Mouse (Mus musculus): ENCODE data around the gene Tex19.2. TPM values are rescaled to one million over a fixed set of nuclear protein-coding genes. Genes with fewer than 3 reads are reported as not detected.
"Not testable (repeated sequence)": the region's sequence is repeated elsewhere in the genome, so short reads cannot be mapped to it uniquely, and the experiment has no call there.

Gene Tex19.2
- polyA plus RNA-seq, 1 experiment = not detected

GRCm38 (mm10) chr11:121108061-121108460, 10.4 kb downstream of the Tex19.2 start:
- Histone ChIP-seq H3K9me3 (replicated peaks; ENCODE audit: control insufficient read depth, insufficient read depth, low read length, poor library complexity, severe bottlenecking) (no peaks in the 10 kb centered on the region), H3K27ac (ENCODE audit: insufficient read depth, low read length) (no peak overlapping the region), H3K27me3 (ENCODE audit: control insufficient read depth, insufficient read depth, low read length, poor library complexity, severe bottlenecking) (no peaks in the 10 kb centered on the region), H3K4me1 (ENCODE audit: control insufficient read depth, insufficient read depth, low read length) (no peaks in the 10 kb centered on the region), H3K36me3 (ENCODE audit: control insufficient read depth, insufficient read depth, low read length, poor library complexity, severe bottlenecking) (no peaks in the 10 kb centered on the region), H3K4me3 (ENCODE audit: low read depth, low read length) (no peak overlapping the region), H3K9ac (ENCODE audit: low read depth, poor library complexity, severe bottlenecking) (no peak overlapping the region)
- TF ChIP-seq EP300 (IDR thresholded peaks at IDR 0.05; ENCODE audit: insufficient read depth, low read depth, low read length) = no peak
- TF ChIP-seq POLR2A (IDR thresholded peaks at IDR 0.05; ENCODE audit: insufficient read depth, low read length) = no peak
- no peak for TF ChIP-seq CTCF (IDR thresholded peaks at IDR 0.05; ENCODE audit: low read depth, low read length)

- not testable (repeated sequence) for H3K27ac ChIP-seq (ENCODE audit: insufficient read depth, low read length); H3K27me3 ChIP-seq (ENCODE audit: control insufficient read depth, insufficient read depth, low read length, poor library complexity, severe bottlenecking); H3K4me1 ChIP-seq (ENCODE audit: control insufficient read depth, insufficient read depth, low read length); H3K9ac ChIP-seq (ENCODE audit: low read depth, poor library complexity, severe bottlenecking); H3K4me3 ChIP-seq (ENCODE audit: low read depth, low read length); H3K9me3 ChIP-seq (replicated peaks; ENCODE audit: control insufficient read depth, insufficient read depth, low read length, poor library complexity, severe bottlenecking); H3K36me3 ChIP-seq (ENCODE audit: control insufficient read depth, insufficient read depth, low read length, poor library complexity, severe bottlenecking)
Observed at GRCm38 (mm10) chr11:121107242-121107641, 11.2 kb downstream of the Tex19.2 start.

- no peak overlapping the region for H3K4me3 ChIP-seq (ENCODE audit: low read depth, low read length)
- no peaks in the 10 kb centered on the region for H3K4me1 ChIP-seq (ENCODE audit: control insufficient read depth, insufficient read depth, low read length)
- H3K9me3 ChIP-seq (replicated peaks; ENCODE audit: control insufficient read depth, insufficient read depth, low read length, poor library complexity, severe bottlenecking) = no peaks in the 10 kb centered on the region
- no peak for TF ChIP-seq EP300 (IDR thresholded peaks at IDR 0.05; ENCODE audit: insufficient read depth, low read depth, low read length)
- no peak for TF ChIP-seq CTCF (IDR thresholded peaks at IDR 0.05; ENCODE audit: low read depth, low read length)
- TF ChIP-seq POLR2A (IDR thresholded peaks at IDR 0.05; ENCODE audit: insufficient read depth, low read length) = no peak
- no peaks in the 10 kb centered on the region for H3K27me3 ChIP-seq (ENCODE audit: control insufficient read depth, insufficient read depth, low read length, poor library complexity, severe bottlenecking)
- H3K9ac ChIP-seq (ENCODE audit: low read depth, poor library complexity, severe bottlenecking) = no peak overlapping the region
- H3K27ac ChIP-seq (ENCODE audit: insufficient read depth, low read length) = no peak overlapping the region
- no peaks in the 10 kb centered on the region for H3K36me3 ChIP-seq (ENCODE audit: control insufficient read depth, insufficient read depth, low read length, poor library complexity, severe bottlenecking)
Observed at GRCm38 (mm10) chr11:121101124-121101805, 17.2 kb downstream of the Tex19.2 start.

- Histone ChIP-seq H3K9me3 (replicated peaks; ENCODE audit: control insufficient read depth, insufficient read depth, low read length, poor library complexity, severe bottlenecking) (no peaks in the 10 kb centered on the region), H3K36me3 (ENCODE audit: control insufficient read depth, insufficient read depth, low read length, poor library complexity, severe bottlenecking) (no peaks in the 10 kb centered on the region), H3K27ac (ENCODE audit: insufficient read depth, low read length) (no peak overlapping the region), H3K27me3 (ENCODE audit: control insufficient read depth, insufficient read depth, low read length, poor library complexity, severe bottlenecking) (no peaks in the 10 kb centered on the region), H3K4me3 (ENCODE audit: low read depth, low read length) (no peak overlapping the region), H3K4me1 (ENCODE audit: control insufficient read depth, insufficient read depth, low read length) (no peaks in the 10 kb centered on the region), H3K9ac (ENCODE audit: low read depth, poor library complexity, severe bottlenecking) (no peak overlapping the region)
- TF ChIP-seq POLR2A (IDR thresholded peaks at IDR 0.05; ENCODE audit: insufficient read depth, low read length) (no peak), CTCF (IDR thresholded peaks at IDR 0.05; ENCODE audit: low read depth, low read length) (no peak), EP300 (IDR thresholded peaks at IDR 0.05; ENCODE audit: insufficient read depth, low read depth, low read length) (no peak)
Observed at GRCm38 (mm10) chr11:121100692-121101091, 17.8 kb downstream of the Tex19.2 start.

- H3K4me1 ChIP-seq (ENCODE audit: control insufficient read depth, insufficient read depth, low read length) = no peaks in the 10 kb centered on the region
- TF ChIP-seq EP300 (IDR thresholded peaks at IDR 0.05; ENCODE audit: insufficient read depth, low read depth, low read length) (no peak), POLR2A (IDR thresholded peaks at IDR 0.05; ENCODE audit: insufficient read depth, low read length) (no peak), CTCF (IDR thresholded peaks at IDR 0.05; ENCODE audit: low read depth, low read length) (no peak)
Observed at GRCm38 (mm10) chr11:121099762-121100161, 18.7 kb downstream of the Tex19.2 start.

GRCm38 (mm10) chr11:121092606-121093585, 25.6 kb downstream of the Tex19.2 start:
- no peaks in the 10 kb centered on the region for H3K9me3 ChIP-seq (replicated peaks; ENCODE audit: control insufficient read depth, insufficient read depth, low read length, poor library complexity, severe bottlenecking)
- TF ChIP-seq CTCF (IDR thresholded peaks at IDR 0.05; ENCODE audit: low read depth, low read length) (no peak), EP300 (IDR thresholded peaks at IDR 0.05; ENCODE audit: insufficient read depth, low read depth, low read length) (no peak), POLR2A (IDR thresholded peaks at IDR 0.05; ENCODE audit: insufficient read depth, low read length) (no peak)

More at GRCm38 (mm10) chr11:121099762-121100161, 18.7 kb downstream of the Tex19.2 start:
- Histone ChIP-seq H3K9ac (ENCODE audit: low read depth, poor library complexity, severe bottlenecking) (no peak overlapping the region), H3K27ac (ENCODE audit: insufficient read depth, low read length) (no peak overlapping the region), H3K4me3 (ENCODE audit: low read depth, low read length) (no peak overlapping the region), H3K36me3 (ENCODE audit: control insufficient read depth, insufficient read depth, low read length, poor library complexity, severe bottlenecking) (no peaks in the 10 kb centered on the region), H3K9me3 (replicated peaks; ENCODE audit: control insufficient read depth, insufficient read depth, low read length, poor library complexity, severe bottlenecking) (no peaks in the 10 kb centered on the region), H3K27me3 (ENCODE audit: control insufficient read depth, insufficient read depth, low read length, poor library complexity, severe bottlenecking) (no peaks in the 10 kb centered on the region)

More at GRCm38 (mm10) chr11:121092606-121093585, 25.6 kb downstream of the Tex19.2 start:
- Histone ChIP-seq H3K27me3 (ENCODE audit: control insufficient read depth, insufficient read depth, low read length, poor library complexity, severe bottlenecking) (no peaks in the 10 kb centered on the region), H3K9ac (ENCODE audit: low read depth, poor library complexity, severe bottlenecking) (no peak overlapping the region), H3K4me3 (ENCODE audit: low read depth, low read length) (no peak overlapping the region), H3K27ac (ENCODE audit: insufficient read depth, low read length) (no peak overlapping the region), H3K36me3 (ENCODE audit: control insufficient read depth, insufficient read depth, low read length, poor library complexity, severe bottlenecking) (no peaks in the 10 kb centered on the region), H3K4me1 (ENCODE audit: control insufficient read depth, insufficient read depth, low read length) (no peaks in the 10 kb centered on the region)

Measured in ES-Bruce4 (cell line).